Mouse (Mus musculus) hindbrain, embryonic 15.5 days (tissue): Measurements from ENCODE around the gene Osbpl7. TPM values are rescaled to one million over a fixed set of nuclear protein-coding genes. Genes with fewer than 3 reads are reported as not detected.
A peak's percentile ranks its signal among the peaks of the same experiment; 100 is the strongest.

Experiments used
- ATAC-seq: fragments of 200-750 bp; cut with Nextera tagmentation; 2 replicates; pipeline ENCODE4 v1.8.0; 2017; ENCODE audit warnings: low read depth, moderate number of reproducible peaks, moderate TSS enrichment; ENCODE audit not compliant: low FRiP score
- H3K27ac ChIP-seq: fragments of 300-500 bp; sonication (generic); replicated peaks from 2 replicates; pipeline ENCODE4 v1.5.1; 2015; ENCODE audit warnings: mild to moderate bottlenecking, inconsistent platforms
- H3K27me3 ChIP-seq: fragments of 300-500 bp; sonication (generic); 2 replicates; pipeline ENCODE4 v1.6.1; 2015; ENCODE audit warnings: control low read depth, inconsistent platforms
- H3K36me3 ChIP-seq: fragments of 300-500 bp; sonication (generic); 2 replicates; pipeline ENCODE4 v1.6.1; 2015; ENCODE audit warnings: control low read depth, inconsistent platforms
- H3K4me1 ChIP-seq: fragments of 300-500 bp; sonication (generic); replicated peaks from 2 replicates; pipeline ENCODE4 v1.6.1; 2015; ENCODE audit warnings: control low read depth, inconsistent platforms
- H3K4me2 ChIP-seq: fragments of 300-500 bp; sonication (generic); 2 replicates; pipeline ENCODE4 v1.6.1; 2015; ENCODE audit warnings: moderate library complexity, mild to moderate bottlenecking, inconsistent platforms
- H3K4me3 ChIP-seq: fragments of 300-500 bp; sonication (generic); 2 replicates; pipeline ENCODE4 v1.5.1; 2015; ENCODE audit warnings: mild to moderate bottlenecking, inconsistent platforms
- H3K9ac ChIP-seq: fragments of 300-500 bp; sonication (generic); 2 replicates; pipeline ENCODE4 v1.6.1; 2015; ENCODE audit warnings: inconsistent platforms
- H3K9me3 ChIP-seq: fragments of 300-500 bp; sonication (generic); 2 replicates; pipeline ENCODE4 v1.6.1; 2016; ENCODE audit warnings: control low read depth, inconsistent platforms
- WGBS: fragments of 180-500 bp; shearing (Covaris S2); methylation state at CpG from one replicate; pipeline ENCODE4 v1.1.7; 2015; 5-methylcytosine and 5-hydroxymethylcytosine counted together
- polyA plus RNA-seq: library from polyadenylated mRNA; unstranded; fragments of >200 nt; fragmentation: Nextera tagmentation; extraction: Ambion mirVana; gene quantifications from 2 replicates; pipeline ENCODE4 v1.2.1, GENCODE M21; 2015

Osbpl7 gene
- polyA plus RNA-seq, 1 experiment from 2014 or later, result 12.2 TPM

- no peak overlapping the region for H3K9ac ChIP-seq
- ATAC-seq, result no peak
- no peak overlapping the region for H3K4me2 ChIP-seq
- WGBS, result 93% methylated on average over 8 of the region's 8 CpGs
- H3K4me1 ChIP-seq, result peaks cover 16% of the 10 kb centered on the region
- H3K9me3 ChIP-seq, result no peaks in the 10 kb centered on the region
- no peak overlapping the region for H3K27ac ChIP-seq
- H3K4me3 ChIP-seq, result no peak overlapping the region
- peaks cover 13% of the 10 kb centered on the region; the same call in 1 of the 2 replicates for H3K36me3 ChIP-seq
- H3K27me3 ChIP-seq, result no peaks in the 10 kb centered on the region
These were observed 5.5 kb upstream of the Osbpl7 start for GRCm38 (mm10) chr11:97044902-97045301.

GRCm38 (mm10) chr11:97045861-97046260 lies 4.6 kb upstream of the Osbpl7 start:
- Histone ChIP-seq H3K4me3 (no peak overlapping the region), H3K27ac (no peak overlapping the region), H3K4me2 (no peak overlapping the region), H3K9ac (no peak overlapping the region), H3K9me3 (no peaks in the 10 kb centered on the region), H3K4me1 (peaks cover 19% of the 10 kb centered on the region), H3K27me3 (no peaks in the 10 kb centered on the region), H3K36me3 (peaks cover 13% of the 10 kb centered on the region; the same call in 1 of the 2 replicates)
- 81% methylated on average over 7 of the region's 7 CpGs for WGBS
- ATAC-seq, result no peak

DNA sequence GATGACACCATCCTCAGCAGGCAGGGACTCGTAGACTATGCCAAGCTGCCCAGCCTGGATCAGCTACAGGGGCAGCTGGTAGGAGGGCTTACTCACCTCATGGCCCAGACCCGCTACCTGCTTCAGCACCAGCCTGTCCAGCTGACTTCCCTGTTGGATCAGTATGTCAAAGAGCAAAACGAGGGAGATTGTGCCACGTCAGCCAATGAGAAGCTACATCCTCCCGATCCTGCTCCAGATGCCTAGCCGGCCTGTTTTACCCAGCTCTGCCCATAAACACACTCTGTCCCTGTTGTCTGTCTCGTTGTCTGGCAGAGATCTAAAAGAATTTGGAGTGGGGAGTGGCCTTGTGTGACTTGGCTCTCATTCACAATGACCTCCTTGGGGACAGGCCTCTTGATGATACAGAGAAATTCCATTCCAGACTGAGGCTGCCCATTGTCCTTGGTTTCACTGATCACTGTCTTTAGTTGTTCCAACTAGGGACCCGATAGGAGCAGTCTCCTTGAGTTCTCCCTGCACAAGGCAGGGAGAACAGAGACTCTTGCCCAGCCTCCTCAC lies 2.3 kb upstream of the Osbpl7 start:
- no peak overlapping the region for H3K4me2 ChIP-seq
- ATAC-seq, result no peak
- no peak overlapping the region for H3K9ac ChIP-seq
- peaks cover 25% of the 10 kb centered on the region for H3K4me1 ChIP-seq
- peaks cover 20% of the 10 kb centered on the region for H3K36me3 ChIP-seq
- no peak overlapping the region for H3K27ac ChIP-seq
- 81% methylated on average over 8 of the region's 8 CpGs for WGBS
- H3K9me3 ChIP-seq, result no peaks in the 10 kb centered on the region
- H3K4me3 ChIP-seq, result no peak overlapping the region
- H3K27me3 ChIP-seq, result no peaks in the 10 kb centered on the region

DNA sequence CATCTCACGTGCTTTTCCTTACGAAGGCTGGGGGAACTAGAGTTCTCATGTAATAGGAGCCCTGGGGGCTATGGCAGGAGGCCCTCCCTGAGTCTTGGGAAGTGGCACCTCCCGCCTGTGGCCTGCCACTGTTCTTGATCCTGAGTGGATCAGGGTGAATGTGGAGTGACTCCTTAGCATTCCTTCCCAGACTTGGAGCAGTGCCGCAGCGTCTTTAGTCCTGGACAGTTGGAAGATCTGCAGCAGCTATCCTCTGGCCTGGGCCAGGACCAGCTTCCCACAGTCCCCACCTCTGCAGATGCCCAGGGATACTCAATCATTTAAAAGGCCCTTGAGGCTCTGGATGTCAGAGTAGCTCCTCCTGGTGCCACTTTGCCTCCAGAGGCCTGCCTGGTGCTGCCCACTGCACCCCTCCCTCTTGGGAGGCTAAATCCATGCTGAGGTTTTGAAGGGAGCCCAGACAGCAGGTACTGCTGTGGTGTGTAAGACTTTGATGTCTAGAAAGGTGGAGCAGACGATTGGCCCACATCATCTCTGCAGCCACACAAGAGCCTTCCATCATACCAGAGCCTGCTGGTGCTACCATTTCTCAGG lies 839 bp upstream of the Osbpl7 start:
- no peaks in the 10 kb centered on the region for H3K27me3 ChIP-seq
- H3K9ac ChIP-seq, result no peak overlapping the region
- H3K27ac ChIP-seq, result no peak overlapping the region
- no peaks in the 10 kb centered on the region for H3K9me3 ChIP-seq
- peaks cover 31% of the 10 kb centered on the region for H3K36me3 ChIP-seq
- H3K4me3 ChIP-seq, result no peak overlapping the region
- WGBS, result 78% methylated on average over 6 of the region's 6 CpGs
- H3K4me2 ChIP-seq, result no peak overlapping the region
- peaks cover 25% of the 10 kb centered on the region for H3K4me1 ChIP-seq
- no peak for ATAC-seq

- ATAC-seq, result peak; percentile 7; the same call in 1 of the 2 replicates
- H3K4me1 ChIP-seq, result peaks cover 25% of the 10 kb centered on the region
These were observed 637 bp downstream of the Osbpl7 start for GRCm38 (mm10) chr11:97050944-97051586.

DNA sequence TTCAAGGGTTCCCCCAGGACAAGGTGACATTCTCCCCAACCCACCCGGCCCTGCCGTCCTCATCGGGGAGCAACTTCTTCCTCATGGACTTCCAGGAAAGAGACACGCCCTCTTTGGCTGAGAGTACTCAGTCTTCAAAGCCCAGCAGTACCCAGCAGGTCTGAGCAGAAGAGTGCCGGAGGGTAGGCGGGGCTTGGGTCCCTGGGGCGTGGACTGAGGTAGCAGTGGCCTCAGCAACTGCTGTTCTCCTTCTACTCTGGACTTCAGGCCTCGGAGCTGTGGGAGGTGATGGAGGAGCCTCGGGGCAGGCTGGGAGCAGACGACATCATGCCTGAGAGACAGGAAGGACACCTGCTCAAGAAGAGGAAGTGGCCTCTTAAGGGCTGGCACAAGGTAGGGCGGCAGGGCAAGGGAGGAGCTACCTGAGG lies 1.8 kb downstream of the Osbpl7 start:
- 31% methylated on average over 11 of the region's 11 CpGs for WGBS
- no peak overlapping the region for H3K4me3 ChIP-seq
- H3K36me3 ChIP-seq, result peaks cover 40% of the 10 kb centered on the region
- H3K9ac ChIP-seq, result no peak overlapping the region
- peaks cover 25% of the 10 kb centered on the region for H3K4me1 ChIP-seq
- no peak for ATAC-seq
- H3K9me3 ChIP-seq, result no peaks in the 10 kb centered on the region
- no peak overlapping the region for H3K27ac ChIP-seq
- H3K27me3 ChIP-seq, result no peaks in the 10 kb centered on the region
- H3K4me2 ChIP-seq, result peak overlapping the region; percentile 96

More at GRCm38 (mm10) chr11:97050944-97051586, 637 bp downstream of the Osbpl7 start:
- peak overlapping the region; percentile 70 for H3K4me3 ChIP-seq
- H3K36me3 ChIP-seq, result peaks cover 36% of the 10 kb centered on the region
- no peaks in the 10 kb centered on the region for H3K9me3 ChIP-seq
- peak overlapping the region; percentile 73 for H3K27ac ChIP-seq
- peak overlapping the region; percentile 79 for H3K9ac ChIP-seq
- 23% methylated on average over 13 of the region's 13 CpGs for WGBS
- no peaks in the 10 kb centered on the region for H3K27me3 ChIP-seq
- peak overlapping the region; percentile 96 for H3K4me2 ChIP-seq

- Histone ChIP-seq H3K4me1 (no peaks in the 10 kb centered on the region), H3K4me3 (no peak overlapping the region), H3K27me3 (no peaks in the 10 kb centered on the region), H3K9me3 (no peaks in the 10 kb centered on the region), H3K4me2 (no peak overlapping the region), H3K27ac (peak overlapping the region; percentile 51; the same call in 1 of the 2 replicates), H3K9ac (no peak overlapping the region), H3K36me3 (peaks cover 38% of the 10 kb centered on the region; the same call in 1 of the 2 replicates)
- WGBS, result 38% methylated on average over 9 of the region's 9 CpGs
- ATAC-seq, result no peak
These were observed 13.0 kb downstream of the Osbpl7 start for GRCm38 (mm10) chr11:97063274-97063920.

DNA sequence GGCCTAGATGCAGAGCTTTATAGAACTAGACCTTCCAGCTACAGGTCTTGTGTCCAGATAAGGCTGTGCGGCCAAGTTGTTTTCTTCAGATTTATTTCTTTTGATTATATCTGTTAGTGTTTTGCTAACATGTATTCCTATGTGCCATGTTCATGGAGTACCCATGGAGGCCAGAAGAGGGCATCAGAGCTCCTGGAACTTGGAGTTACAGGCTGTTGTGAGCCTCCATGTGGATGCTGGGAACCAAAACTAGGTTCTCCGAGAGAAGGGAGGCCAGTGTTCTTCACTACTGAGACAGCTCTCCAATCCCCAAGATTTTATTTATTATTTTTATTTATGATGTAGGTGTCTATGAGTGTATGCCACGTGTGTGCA lies 13.5 kb downstream of the Osbpl7 start:
- no peaks in the 10 kb centered on the region for H3K27me3 ChIP-seq
- no peaks in the 10 kb centered on the region for H3K9me3 ChIP-seq
- no peak overlapping the region for H3K4me3 ChIP-seq
- no peaks in the 10 kb centered on the region for H3K4me1 ChIP-seq
- no peak for ATAC-seq
- peaks cover 35% of the 10 kb centered on the region; the same call in 1 of the 2 replicates for H3K36me3 ChIP-seq
- H3K4me2 ChIP-seq, result no peak overlapping the region
- H3K27ac ChIP-seq, result peak overlapping the region; percentile 51; the same call in 1 of the 2 replicates
- no peak overlapping the region for H3K9ac ChIP-seq
- WGBS, result 87% methylated on average over 3 of the region's 3 CpGs

DNA sequence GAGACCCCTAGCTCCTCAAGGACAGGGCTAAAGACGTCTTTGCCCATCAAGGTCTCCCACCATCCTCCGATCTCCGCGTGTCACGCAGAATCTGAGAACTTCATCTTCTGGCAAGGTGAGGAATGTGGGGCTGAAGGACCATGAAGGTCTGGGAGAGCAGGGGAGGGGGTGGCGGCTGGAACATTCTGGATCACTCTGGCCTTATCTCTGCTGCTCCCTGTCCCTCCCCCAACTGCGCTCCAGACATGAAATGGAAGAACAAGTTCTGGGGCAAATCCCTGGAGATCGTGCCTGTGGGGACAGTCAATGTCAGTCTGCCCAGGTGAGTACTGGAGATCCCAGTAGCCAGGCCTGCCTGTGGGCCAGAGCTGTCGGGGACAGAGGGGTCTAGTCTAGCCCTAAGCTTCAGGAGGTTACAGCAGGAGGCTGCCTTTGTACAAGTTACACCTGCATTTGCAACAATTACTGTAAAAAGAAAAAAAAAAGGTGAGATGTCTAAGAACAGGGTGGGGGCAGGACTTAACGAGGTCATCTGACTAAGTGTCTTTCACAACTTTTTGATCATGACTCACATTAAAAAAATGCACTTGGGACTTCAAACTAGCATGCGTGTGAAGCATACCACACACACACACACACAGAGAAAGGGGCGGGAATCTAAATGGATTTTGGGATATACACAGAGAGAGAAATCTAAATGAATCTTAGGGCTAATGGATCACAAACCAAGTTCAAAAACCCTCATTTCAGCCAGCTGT lies 15.3 kb downstream of the Osbpl7 start:
- H3K9me3 ChIP-seq, result no peaks in the 10 kb centered on the region
- no peak overlapping the region for H3K4me2 ChIP-seq
- 90% methylated on average over 12 of the region's 12 CpGs for WGBS
- no peaks in the 10 kb centered on the region for H3K27me3 ChIP-seq
- no peak for ATAC-seq
- no peak overlapping the region for H3K9ac ChIP-seq
- H3K36me3 ChIP-seq, result 0 out of 2 replicates have a peak, but pooled peaks cover 22% of the 10 kb centered on the region
- no peak overlapping the region for H3K27ac ChIP-seq
- H3K4me1 ChIP-seq, result no peaks in the 10 kb centered on the region
- H3K4me3 ChIP-seq, result no peak overlapping the region

GRCm38 (mm10) chr11:97066656-97067360 lies 16.4 kb downstream of the Osbpl7 start:
- Histone ChIP-seq H3K9ac (no peak overlapping the region), H3K4me2 (no peak overlapping the region), H3K9me3 (no peaks in the 10 kb centered on the region), H3K27ac (no peak overlapping the region), H3K4me3 (no peak overlapping the region), H3K4me1 (no peaks in the 10 kb centered on the region), H3K27me3 (no peaks in the 10 kb centered on the region), H3K36me3 (0 out of 2 replicates have a peak, but pooled peaks cover 15% of the 10 kb centered on the region)
- WGBS, result 47% methylated on average over 22 of the region's 22 CpGs
- no peak for ATAC-seq

DNA sequence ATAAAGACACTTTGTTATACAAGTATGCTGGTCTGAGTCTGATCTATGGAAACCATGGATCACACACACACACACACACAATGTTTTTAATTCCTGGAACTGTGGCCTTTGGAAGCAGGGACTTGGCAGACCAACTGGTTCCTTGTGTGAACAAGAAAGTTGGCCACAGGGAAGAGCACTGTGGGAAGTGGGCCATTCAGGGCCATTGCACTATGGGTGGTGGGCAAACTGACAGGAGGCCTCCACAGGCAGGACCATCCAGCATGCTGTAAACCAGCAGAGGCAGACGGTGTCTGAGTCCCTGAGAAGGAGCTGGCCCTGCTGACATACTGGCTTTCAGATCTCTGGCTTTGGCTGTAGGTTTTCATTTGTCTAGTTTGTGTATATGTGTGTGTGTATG lies 18.9 kb downstream of the Osbpl7 start:
- WGBS, result 50% methylated on average over 1 of the region's 1 CpGs
- Histone ChIP-seq H3K27ac (no peak overlapping the region), H3K4me1 (no peaks in the 10 kb centered on the region), H3K36me3 (0 out of 2 replicates have a peak, but pooled peaks cover 10% of the 10 kb centered on the region), H3K4me3 (no peak overlapping the region), H3K4me2 (no peak overlapping the region), H3K9me3 (no peaks in the 10 kb centered on the region), H3K27me3 (no peaks in the 10 kb centered on the region), H3K9ac (no peak overlapping the region)
- 0 out of 2 replicates have a peak, but pooled peaks have one; percentile 25 for ATAC-seq
